Mouse (Mus musculus): ENCODE data around the gene Pdf.
"Not testable (repeated sequence)": the region's sequence is repeated elsewhere in the genome, so short reads cannot be mapped to it uniquely, and the experiment has no call there.

Gene Pdf

DNA sequence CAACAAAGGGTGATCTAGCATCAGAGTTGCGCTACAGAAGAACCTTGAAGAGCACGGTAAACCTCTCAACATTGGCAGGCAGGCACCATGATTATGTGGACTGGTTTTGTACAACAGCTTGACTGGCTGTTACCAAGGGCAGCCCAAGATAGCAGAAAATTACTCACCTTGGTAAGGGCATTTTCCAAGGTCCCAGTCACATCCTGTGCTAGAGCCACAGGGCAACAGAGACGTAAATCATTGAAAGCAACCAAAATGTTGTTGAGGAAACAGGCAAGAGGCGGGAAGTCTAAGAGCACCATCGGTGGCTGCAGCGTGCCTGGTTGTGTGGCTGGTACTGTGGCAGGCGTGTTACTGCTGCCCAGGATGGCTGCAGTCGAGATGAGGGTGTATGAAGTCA, 3.6 kb upstream of the Pdf start:
- Histone ChIP-seq H3K4me1 (replicated peaks; ENCODE audit: low read depth, low read length) (peaks cover 64% of the 10 kb centered on the region), H3K36me3 (ENCODE audit: insufficient read depth, low read length) (peaks cover 69% of the 10 kb centered on the region), H3K27me3 (ENCODE audit: insufficient read depth, low read length) (no peaks in the 10 kb centered on the region), H3K4me3 (replicated peaks; ENCODE audit: low read length) (no peak overlapping the region), H3K9me3 (ENCODE audit: low read length) (no peaks in the 10 kb centered on the region)
- TF ChIP-seq POU5F1 (IDR thresholded peaks at IDR 0.05; ENCODE audit: borderline replicate concordance, low read length) (no peak), NANOG (IDR thresholded peaks at IDR 0.05; ENCODE audit: borderline replicate concordance, low read length) (no peak), CTCF (conservative IDR thresholded peaks at IDR 0.05; ENCODE audit: low read length) (no peak)

DNA sequence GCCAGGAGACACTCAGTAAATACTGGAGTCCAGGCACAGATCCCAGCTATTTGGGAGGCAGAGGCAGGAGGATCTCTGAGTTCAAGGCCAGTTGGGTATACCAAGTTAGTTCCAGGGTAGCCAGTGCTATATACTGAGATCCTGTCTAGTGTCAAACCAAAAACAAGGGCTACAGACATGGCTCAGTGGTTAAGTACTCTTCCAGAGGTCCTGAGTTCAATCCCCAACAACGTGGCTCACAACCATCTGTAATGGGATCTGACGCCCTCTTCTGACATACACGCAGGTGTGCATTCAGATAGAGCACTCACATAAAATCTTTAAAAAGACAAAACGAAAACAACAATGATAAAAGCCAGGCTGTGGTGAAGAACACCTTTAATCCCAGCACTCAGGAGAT, 1.1 kb upstream of the Pdf start:
- TF ChIP-seq POU5F1 (IDR thresholded peaks at IDR 0.05; ENCODE audit: borderline replicate concordance, low read length) (no peak), CTCF (conservative IDR thresholded peaks at IDR 0.05; ENCODE audit: low read length) (no peak), NANOG (IDR thresholded peaks at IDR 0.05; ENCODE audit: borderline replicate concordance, low read length) (no peak)
- Histone ChIP-seq H3K4me1 (replicated peaks; ENCODE audit: low read depth, low read length) (peaks cover 68% of the 10 kb centered on the region), H3K4me3 (replicated peaks; ENCODE audit: low read length) (peak overlapping the region; percentile 93)

DNA sequence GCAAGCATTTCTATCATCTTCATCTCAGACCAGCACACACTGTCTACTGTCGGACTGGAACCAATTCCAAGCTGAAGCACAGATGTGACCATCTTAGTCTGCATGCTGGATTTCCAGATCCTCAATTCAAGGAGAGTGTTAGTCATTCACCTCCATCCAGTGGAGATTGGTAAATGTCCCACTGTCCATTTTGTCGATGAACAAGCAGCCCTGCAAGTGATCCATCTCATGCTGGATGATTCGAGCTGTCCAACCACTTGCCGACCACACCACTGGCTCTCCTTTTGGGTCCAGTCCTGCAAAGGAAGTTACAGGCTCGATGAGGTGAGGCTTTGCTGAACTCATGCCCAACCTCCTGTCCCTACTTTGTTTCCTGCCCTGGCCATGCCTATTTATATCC, 1.4 kb downstream of the Pdf start:
- no peaks in the 10 kb centered on the region for H3K9me3 ChIP-seq (ENCODE audit: low read length)
- H3K4me1 ChIP-seq (replicated peaks; ENCODE audit: low read depth, low read length) = peaks cover 59% of the 10 kb centered on the region
- H3K4me3 ChIP-seq (replicated peaks; ENCODE audit: low read length) = peak overlapping the region; percentile 93
- TF ChIP-seq POU5F1 (IDR thresholded peaks at IDR 0.05; ENCODE audit: borderline replicate concordance, low read length) = no peak
- no peak for TF ChIP-seq NANOG (IDR thresholded peaks at IDR 0.05; ENCODE audit: borderline replicate concordance, low read length)
- no peak for TF ChIP-seq CTCF (conservative IDR thresholded peaks at IDR 0.05; ENCODE audit: low read length)
- H3K27me3 ChIP-seq (ENCODE audit: insufficient read depth, low read length) = no peaks in the 10 kb centered on the region
- peaks cover 85% of the 10 kb centered on the region for H3K36me3 ChIP-seq (ENCODE audit: insufficient read depth, low read length)

More for the DNA sequence above, 1.1 kb upstream of the Pdf start:
- no peaks in the 10 kb centered on the region for H3K9me3 ChIP-seq (ENCODE audit: low read length)
- H3K36me3 ChIP-seq (ENCODE audit: insufficient read depth, low read length) = peaks cover 85% of the 10 kb centered on the region
- H3K27me3 ChIP-seq (ENCODE audit: insufficient read depth, low read length) = no peaks in the 10 kb centered on the region

DNA sequence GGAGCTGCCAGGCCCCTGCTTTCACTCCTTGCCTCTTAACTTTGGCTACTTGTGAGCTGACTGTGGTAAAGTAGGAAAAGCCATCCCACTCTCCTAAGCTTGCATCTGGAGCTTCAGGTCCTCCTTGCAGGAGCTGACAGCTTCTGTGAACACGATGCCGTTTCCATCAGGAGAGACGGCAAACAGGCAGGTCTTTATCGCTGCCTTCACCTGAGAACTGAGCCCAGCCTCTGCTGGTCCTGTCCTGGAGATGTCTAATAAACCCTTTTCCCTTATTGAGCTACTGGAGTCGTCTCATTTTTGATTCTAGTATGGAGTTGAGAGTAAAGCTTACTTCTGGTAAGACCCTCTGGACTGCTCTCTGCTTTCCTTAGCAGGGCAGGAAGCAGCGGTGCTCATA, 2.9 kb downstream of the Pdf start:
- peaks cover 69% of the 10 kb centered on the region for H3K4me1 ChIP-seq (replicated peaks; ENCODE audit: low read depth, low read length)
- peaks cover 85% of the 10 kb centered on the region for H3K36me3 ChIP-seq (ENCODE audit: insufficient read depth, low read length)

DNA sequence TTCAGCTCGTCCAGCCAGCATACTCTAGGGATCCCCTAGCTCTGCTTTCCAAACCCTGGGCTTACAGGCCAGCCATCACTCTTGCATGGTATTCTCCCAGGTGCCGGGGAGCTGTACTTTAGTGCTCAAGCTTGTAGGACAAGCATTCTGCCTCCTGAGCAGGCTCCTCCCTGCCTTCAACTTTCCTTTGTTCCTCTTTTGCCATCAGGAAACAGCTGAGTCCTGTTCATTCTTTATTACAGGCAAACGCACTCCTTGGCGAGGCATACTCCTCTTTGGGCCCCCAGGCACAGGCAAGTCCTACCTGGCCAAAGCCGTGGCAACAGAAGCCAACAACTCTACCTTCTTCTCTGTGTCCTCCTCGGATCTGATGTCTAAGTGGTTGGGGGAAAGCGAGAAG, 7.8 kb downstream of the Pdf start:
- Histone ChIP-seq H3K4me1 (replicated peaks; ENCODE audit: low read depth, low read length) (peaks cover 49% of the 10 kb centered on the region), H3K27me3 (ENCODE audit: insufficient read depth, low read length) (no peaks in the 10 kb centered on the region), H3K9me3 (ENCODE audit: low read length) (no peaks in the 10 kb centered on the region), H3K4me3 (replicated peaks; ENCODE audit: low read length) (no peak overlapping the region), H3K36me3 (ENCODE audit: insufficient read depth, low read length) (peaks cover 77% of the 10 kb centered on the region)
- no peak for TF ChIP-seq NANOG (IDR thresholded peaks at IDR 0.05; ENCODE audit: borderline replicate concordance, low read length)
- TF ChIP-seq POU5F1 (IDR thresholded peaks at IDR 0.05; ENCODE audit: borderline replicate concordance, low read length) = no peak
- TF ChIP-seq CTCF (conservative IDR thresholded peaks at IDR 0.05; ENCODE audit: low read length) = no peak

More for the DNA sequence above, 2.9 kb downstream of the Pdf start:
- Histone ChIP-seq H3K9me3 (ENCODE audit: low read length) (no peaks in the 10 kb centered on the region), H3K27me3 (ENCODE audit: insufficient read depth, low read length) (no peaks in the 10 kb centered on the region), H3K4me3 (replicated peaks; ENCODE audit: low read length) (no peak overlapping the region)
- no peak for TF ChIP-seq CTCF (conservative IDR thresholded peaks at IDR 0.05; ENCODE audit: low read length)
- no peak for TF ChIP-seq POU5F1 (IDR thresholded peaks at IDR 0.05; ENCODE audit: borderline replicate concordance, low read length)
- TF ChIP-seq NANOG (IDR thresholded peaks at IDR 0.05; ENCODE audit: borderline replicate concordance, low read length) = no peak

DNA sequence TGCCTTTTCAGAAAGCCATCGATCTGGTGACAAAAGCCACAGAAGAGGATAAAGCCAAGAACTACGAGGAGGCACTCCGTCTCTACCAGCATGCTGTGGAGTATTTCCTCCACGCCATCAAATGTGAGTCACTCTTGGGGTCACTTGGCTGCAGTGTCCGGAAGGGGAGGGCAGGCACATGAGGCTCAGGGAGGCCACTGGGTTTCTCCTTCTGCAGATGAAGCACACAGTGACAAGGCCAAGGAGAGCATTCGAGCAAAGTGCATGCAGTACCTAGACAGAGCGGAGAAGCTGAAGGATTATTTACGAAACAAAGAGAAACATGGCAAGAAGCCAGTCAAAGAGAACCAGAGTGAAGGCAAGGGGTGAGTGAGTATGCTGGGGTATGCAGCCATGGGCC, 11.8 kb downstream of the Pdf start:
- Histone ChIP-seq H3K4me1 (replicated peaks; ENCODE audit: low read depth, low read length) (peaks cover 50% of the 10 kb centered on the region), H3K27me3 (ENCODE audit: insufficient read depth, low read length) (no peaks in the 10 kb centered on the region), H3K9me3 (ENCODE audit: low read length) (no peaks in the 10 kb centered on the region), H3K4me3 (replicated peaks; ENCODE audit: low read length) (no peak overlapping the region), H3K36me3 (ENCODE audit: insufficient read depth, low read length) (peaks cover 37% of the 10 kb centered on the region)
- TF ChIP-seq CTCF (conservative IDR thresholded peaks at IDR 0.05; ENCODE audit: low read length) = no peak
- TF ChIP-seq NANOG (IDR thresholded peaks at IDR 0.05; ENCODE audit: borderline replicate concordance, low read length) = no peak
- TF ChIP-seq POU5F1 (IDR thresholded peaks at IDR 0.05; ENCODE audit: borderline replicate concordance, low read length) = no peak

GRCm38 (mm10) chr8:107035641-107036040, 12.8 kb downstream of the Pdf start:
- H3K4me1 ChIP-seq (replicated peaks; ENCODE audit: low read depth, low read length) = peaks cover 40% of the 10 kb centered on the region
- peaks cover 27% of the 10 kb centered on the region for H3K36me3 ChIP-seq (ENCODE audit: insufficient read depth, low read length)
- H3K9me3 ChIP-seq (ENCODE audit: low read length) = no peaks in the 10 kb centered on the region
- H3K4me3 ChIP-seq (replicated peaks; ENCODE audit: low read length) = no peak overlapping the region
- no peaks in the 10 kb centered on the region for H3K27me3 ChIP-seq (ENCODE audit: insufficient read depth, low read length)
- no peak for TF ChIP-seq POU5F1 (IDR thresholded peaks at IDR 0.05; ENCODE audit: borderline replicate concordance, low read length)

DNA sequence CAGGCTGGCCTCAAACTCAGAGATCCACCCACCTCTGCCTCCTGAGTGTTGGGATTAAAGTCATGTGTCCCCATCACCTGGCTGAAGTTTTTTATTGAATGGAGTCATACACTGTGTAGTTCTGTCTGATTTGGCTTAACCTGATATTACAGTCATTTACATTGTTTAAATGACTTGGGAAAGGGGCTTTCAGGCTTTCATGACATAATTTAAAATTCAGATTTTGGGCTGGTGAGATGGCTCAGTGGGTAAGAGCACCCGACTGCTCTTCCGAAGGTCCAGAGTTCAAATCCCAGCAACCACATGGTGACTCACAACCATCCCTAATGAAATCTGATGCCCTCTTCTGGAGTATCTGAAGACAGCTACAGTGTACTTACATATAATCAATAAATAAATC, 14.8 kb downstream of the Pdf start:
- H3K36me3 ChIP-seq (ENCODE audit: insufficient read depth, low read length); H3K4me3 ChIP-seq (replicated peaks; ENCODE audit: low read length); H3K27me3 ChIP-seq (ENCODE audit: insufficient read depth, low read length): not testable (repeated sequence)
- Histone ChIP-seq H3K9me3 (ENCODE audit: low read length) (peaks cover 11% of the 10 kb centered on the region), H3K4me1 (replicated peaks; ENCODE audit: low read depth, low read length) (peaks cover 32% of the 10 kb centered on the region)

DNA sequence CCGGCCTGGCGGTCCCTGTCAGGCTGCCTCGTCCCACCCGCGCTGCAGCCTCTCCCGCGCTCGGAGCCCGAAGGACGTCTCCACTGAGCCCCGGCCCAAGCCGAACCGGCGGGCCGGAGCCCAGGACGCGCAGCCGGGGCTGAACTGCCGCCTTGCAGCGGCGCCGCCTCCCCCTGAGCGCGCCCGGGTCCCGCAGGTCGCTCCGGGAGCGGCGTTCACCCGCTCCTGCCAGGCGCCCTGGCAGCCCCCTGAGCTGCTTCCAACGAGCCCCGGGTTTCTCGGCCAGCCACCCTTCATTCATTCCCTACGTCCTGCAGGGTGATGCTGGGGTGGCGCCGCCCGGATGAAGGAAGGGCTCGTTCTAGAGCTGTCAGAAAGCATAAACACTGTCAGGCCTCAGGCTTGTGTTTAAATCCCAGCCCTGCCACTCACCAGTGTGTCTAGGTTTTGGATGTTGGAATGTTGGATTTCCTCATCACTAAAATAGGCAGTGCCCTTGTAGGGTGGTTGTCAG, 16.8 kb downstream of the Pdf start:
- Histone ChIP-seq H3K4me1 (replicated peaks; ENCODE audit: low read depth, low read length) (peaks cover 28% of the 10 kb centered on the region), H3K9me3 (ENCODE audit: low read length) (peaks cover 11% of the 10 kb centered on the region), H3K4me3 (replicated peaks; ENCODE audit: low read length) (peak overlapping the region; percentile 94), H3K36me3 (ENCODE audit: insufficient read depth, low read length) (peaks cover 5% of the 10 kb centered on the region), H3K27me3 (ENCODE audit: insufficient read depth, low read length) (no peaks in the 10 kb centered on the region)
- no peak for TF ChIP-seq CTCF (conservative IDR thresholded peaks at IDR 0.05; ENCODE audit: low read length)
- no peak for TF ChIP-seq NANOG (IDR thresholded peaks at IDR 0.05; ENCODE audit: borderline replicate concordance, low read length)
- TF ChIP-seq POU5F1 (IDR thresholded peaks at IDR 0.05; ENCODE audit: borderline replicate concordance, low read length) = no peak

Data from E14TG2a.4 (cell line).